Mouse (Mus musculus): ENCODE measurements around the gene Glrb.

Gene Glrb

DNA sequence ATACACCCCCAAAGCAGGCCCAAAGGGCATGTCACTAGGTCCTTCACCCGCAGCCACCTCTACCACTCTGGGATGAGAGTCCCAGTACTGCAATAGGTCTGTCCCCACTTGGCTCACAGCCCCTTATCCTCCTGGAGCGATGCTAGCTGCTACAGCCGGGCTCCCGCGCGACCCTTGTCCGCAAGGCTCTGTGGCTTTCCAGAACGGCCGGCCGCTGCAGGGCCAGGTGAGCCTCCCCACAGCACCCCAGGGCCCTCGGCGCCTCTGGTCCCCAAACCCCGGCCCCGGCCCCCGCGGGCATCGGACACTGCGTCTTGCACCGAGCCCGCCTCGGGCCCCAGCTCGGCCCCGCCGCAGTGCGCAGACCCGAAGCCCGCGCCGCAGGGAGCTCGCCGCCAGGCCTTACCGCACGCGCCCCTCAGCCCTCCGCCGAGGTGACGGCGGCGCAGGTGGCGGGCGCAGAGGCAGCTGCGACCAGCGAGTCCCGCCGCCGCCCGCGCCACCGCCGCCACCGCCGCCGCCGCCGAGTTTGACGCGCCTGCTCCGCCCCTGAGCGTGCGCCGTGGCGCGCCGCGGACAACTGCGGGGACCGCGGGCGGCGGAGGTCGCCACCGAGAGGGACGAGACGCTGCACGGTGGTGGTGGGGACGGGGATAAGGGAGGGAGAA lies at the start of gene Glrb:
TSS of gene Glrb (minus strand) at position 550 of the 668 bp plus-strand sequence.
- DNase-seq (ENCODE audit: low spot score in 2 of 2), result peak; percentile 26 to 48

DNA sequence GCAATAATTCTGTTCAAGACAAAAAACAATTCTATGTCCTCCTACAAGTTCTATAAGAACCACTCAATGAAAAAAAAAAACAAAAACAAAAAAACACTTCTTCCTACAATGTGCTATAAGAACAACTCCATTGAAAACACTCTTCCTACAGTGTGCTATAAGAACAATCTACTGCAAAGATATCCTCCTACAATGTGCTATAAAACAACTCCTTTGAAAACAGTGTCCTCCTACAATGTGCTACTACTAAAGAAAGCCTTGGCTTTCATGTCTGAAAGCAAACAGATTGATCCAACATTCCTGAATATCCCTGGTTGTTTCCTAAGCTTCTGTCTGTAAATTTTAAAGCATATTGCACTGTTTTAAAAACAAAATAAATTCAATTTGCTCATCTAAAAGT lies 46.5 kb upstream of the Glrb start:
- no peak for DNase-seq (ENCODE audit: low spot score in 2 of 2)

DNA sequence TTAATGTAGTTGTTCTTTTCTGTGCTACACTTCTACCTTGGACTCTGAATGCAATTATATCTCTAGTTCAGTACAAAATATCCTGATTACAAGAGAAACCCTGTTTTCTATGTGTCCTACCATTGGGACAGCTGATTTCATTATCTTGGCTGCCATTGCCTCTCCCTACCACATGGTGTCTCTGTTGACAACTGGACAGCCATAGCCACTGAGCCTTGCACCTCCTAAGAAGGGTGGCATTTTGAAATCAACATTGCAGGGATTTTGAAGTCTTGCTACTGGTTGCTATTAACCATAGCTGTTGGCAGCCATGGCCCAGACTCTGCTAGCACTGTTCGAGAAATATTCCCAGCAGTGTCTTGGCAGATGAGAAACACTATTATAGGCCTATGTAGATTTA lies 45.1 kb upstream of the Glrb start:
- DNase-seq (ENCODE audit: low spot score in 2 of 2), result peak; percentile 14 to 29

DNA sequence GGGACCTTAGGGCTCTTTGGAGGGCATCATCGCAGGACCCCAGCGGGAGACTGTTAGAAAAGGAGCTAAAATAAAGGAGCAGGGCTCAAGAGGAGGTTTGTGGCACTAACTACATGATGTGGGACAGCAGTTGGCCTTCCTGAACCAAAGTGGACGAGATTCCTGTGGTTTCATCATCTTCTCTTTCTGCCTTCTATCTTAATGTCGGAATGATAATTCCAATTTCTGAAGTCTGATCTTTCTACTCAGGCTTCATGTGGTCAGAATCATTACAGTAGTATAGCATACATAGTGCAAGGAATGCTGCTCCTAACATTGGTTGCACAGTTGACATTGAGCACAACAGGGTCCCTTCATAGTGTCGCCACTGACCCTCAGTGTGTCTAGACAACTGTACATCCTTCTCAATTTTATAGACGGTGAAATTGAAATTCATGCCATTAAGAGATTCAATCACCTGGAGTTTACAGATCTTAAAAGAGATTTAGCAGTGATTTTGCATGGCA lies 372 bp upstream of the Glrb start:
- DNase-seq (ENCODE audit: low spot score in 2 of 2), result no peak

DNA sequence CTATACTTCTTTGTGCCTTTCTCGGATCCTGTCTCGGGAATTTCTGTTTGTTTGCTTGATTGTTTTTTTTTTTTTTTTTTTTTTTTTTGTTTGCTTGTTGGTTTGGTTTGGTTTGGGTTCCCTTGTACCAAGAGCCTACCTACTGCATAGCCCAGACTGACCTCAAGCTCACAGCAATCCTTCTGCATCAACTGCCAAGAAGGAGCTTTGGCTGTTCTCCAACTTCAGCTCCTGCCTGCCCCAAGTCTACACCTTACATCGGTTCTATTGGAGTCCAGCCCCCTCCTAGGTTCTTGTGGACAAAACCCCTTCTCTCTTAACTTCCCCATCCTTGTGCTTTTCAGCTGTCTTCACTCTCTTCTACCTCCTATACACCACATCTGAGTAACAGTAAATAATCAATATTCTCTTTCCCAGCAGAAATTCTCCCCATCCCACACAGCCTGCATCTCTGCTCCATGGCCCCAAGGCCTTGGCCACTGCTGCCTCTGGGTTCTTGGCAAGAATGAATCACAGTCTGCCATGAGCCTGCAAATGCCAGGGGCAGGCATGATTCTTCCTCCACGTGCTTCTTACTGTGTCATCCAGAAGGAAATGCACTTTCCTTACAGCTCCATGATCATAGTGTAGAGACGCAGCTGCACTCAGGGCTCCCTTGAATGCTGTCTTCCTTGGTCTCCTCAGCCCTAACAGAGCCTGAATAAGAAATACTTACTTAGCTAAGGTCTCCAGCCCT lies 18.5 kb downstream of the Glrb start:
- DNase-seq (ENCODE audit: low spot score in 2 of 2), result no peak

DNA sequence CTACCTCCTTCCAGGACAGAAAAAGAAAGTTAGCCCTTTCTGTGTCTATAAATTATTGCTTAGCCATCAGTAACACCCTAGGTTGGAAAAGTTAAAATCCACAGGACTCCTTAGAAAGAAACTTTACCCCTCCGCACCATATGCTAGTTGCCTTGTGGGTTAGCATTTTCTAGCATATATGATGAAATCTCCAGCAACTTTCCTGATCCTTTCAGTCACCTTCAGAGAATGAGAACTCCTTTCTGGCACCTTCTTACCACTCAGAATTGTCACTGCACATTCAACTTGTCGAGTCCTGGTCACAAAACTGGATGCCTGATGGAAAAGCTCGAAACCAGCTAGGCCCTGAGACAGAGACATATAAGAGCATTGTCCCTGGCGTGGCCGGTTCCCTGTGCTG lies 19.1 kb downstream of the Glrb start:
- DNase-seq (ENCODE audit: low spot score in 2 of 2), result no peak

DNA sequence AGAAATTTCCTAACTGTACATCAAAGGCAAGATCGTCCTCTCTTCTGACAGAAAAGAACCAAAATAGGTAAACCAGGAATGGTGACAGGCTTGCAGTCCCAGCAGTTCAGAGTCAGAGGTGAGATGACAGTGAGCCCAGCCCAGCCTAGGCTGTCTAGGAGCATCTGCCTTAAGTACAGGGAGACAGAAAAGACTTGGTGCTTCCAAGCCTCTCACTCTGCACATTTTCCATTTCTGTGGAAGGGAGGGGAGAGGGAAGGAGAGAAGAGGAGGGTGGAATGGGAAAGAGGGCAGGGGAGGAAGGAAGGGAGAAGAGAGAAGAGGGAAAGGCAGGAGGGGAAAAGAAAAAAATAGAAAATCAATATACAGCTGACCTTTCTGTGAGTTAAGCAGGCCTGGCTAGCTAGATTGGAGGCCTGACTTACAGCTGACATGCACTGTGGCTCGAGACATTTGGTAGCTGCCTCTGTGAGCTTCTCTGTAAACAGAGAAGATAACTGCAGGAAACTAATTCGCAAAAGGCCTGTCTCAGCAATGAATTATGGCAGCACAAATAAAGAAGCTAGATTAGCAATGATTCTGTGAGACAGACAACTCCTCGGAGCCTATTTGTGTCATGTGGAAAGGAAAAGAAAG lies 20.3 kb downstream of the Glrb start:
- no peak for DNase-seq (ENCODE audit: low spot score in 2 of 2)

DNA sequence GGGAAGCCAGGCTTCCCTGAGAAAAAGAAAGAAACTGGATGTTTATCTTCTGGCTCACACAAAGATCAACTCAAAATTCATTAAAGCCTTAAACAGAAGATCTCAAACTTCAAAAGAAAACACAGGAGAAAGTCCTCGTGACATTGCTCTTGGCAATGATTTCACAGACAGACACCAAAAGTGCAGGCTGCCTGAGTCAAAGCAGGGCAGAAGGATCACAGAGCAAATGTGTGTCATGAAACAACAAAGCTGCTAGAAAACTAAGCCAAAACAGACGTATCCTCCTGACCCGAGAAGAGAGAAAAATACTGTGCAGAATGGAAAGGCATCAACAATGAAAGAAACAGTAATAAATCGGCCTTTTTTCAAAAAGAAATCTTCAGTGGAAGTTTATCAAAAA lies 22.4 kb downstream of the Glrb start:
- DNase-seq (ENCODE audit: low spot score in 2 of 2), result no peak

DNA sequence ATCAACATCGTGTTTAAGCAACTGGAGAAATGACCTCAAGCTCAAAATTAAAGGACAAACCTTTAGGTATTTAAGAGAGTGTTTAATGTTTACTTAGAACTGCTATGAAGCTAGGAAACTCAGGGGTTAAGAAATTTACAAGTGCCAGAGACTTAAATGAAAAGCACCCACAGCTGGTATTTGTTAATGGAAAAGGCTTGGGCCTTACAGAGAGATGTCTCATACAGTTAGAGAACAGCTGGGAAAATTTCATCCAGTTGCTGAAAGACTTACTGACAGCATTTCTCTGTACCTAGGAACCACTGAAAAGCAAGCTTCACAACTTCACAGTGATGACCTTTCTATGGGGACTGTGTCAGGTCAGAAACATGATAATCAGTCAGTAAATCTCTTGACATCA lies 28.3 kb downstream of the Glrb start:
- DNase-seq (ENCODE audit: low spot score in 2 of 2), result no peak

DNA sequence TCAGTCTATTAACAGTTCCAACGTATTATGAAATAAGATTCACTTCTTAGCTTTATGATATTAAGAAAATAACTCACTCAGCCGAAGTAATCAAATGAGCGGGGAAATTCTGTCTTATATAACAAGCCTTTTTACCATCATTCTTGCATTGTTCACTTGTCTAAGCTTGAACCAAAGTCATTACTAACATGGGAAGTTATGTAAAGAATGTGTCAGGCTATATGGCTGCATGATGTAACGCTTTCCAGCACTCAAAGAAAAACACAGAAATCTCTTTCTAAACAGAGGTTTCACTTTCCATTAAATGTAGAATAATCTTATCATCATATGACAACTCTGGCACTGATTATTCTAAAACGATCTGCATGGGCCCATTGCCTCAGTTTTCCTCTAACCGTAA lies 29.9 kb downstream of the Glrb start:
- DNase-seq (ENCODE audit: low spot score in 2 of 2), result no peak

DNA sequence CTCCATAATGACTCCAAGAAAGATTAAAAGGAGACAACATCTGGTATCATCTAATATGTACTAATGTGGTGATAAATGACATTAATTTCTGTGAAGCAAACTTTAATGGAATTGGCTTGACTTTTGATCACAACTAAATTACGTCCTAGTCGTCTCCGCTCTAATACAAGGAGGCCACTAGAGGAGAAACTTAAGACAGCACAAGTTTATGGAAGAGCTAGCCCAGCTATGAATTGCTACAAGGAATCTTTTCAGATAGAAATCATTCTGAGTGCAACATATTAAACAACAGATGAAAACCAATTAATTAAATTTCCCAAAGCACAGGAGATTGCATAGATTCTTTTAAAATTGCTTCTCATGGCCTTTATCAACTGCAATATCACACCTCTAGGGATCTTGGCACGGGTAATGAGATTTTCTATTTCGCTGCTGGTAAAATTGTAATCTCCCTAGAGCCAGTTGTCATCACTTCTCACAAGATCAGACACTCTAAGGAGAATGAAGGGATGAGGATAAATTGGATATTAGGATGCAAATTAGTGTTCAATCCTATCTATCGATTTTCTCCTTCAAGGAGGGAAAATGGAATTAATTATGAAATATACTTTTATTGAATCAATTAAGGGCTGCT lies 32.7 kb downstream of the Glrb start:
- no peak for DNase-seq (ENCODE audit: low spot score in 2 of 2)

DNA sequence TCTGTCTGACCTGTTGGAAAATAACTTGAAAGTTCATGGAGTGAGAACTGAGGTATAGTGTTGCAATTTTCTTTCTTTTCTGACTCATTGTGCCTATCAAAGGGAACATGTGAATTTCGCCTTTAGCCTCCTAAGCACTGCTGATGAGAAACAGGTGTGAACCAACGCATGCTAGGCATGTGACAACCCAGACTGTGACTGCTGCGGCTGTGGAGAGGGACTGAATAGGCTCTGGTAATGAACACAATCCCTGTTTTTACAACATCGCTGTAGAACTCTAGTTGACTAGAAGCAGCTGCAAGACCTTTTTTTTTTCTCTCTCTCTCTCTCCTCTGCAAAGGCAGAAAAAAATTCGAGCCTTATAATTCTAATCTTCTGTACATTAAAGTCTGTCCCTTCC lies 34.9 kb downstream of the Glrb start:
- DNase-seq (ENCODE audit: low spot score in 2 of 2), result no peak

DNA sequence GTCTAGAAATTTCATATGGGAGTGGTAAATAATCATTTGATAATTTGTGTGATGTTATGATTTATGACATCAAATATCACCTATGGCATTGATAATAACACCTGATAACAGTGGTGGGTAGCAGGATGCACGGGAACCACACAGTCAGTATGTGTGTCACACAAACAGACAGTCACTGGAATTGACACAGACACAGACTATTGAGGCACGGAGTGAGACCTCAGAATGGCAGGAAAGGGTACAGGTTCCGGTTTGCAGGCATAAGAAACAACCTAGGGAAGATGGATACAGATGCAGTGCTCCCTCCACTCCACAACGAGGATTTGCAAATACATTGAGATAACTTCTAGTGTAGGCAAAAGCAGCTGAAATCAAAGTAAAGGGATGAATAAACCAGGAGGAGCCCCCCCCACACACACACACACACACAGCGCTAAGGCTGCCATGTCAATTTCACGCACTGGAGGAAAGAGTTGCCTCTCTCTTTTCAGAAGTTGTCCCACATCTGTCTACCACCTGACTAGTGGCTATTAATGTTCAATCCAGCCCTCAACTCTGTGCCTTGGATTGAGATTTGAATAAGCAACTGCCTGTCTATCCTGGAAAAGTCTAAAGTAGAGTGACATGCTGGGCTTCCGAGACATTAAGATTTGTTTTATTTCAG lies 38.6 kb downstream of the Glrb start:
- no peak for DNase-seq (ENCODE audit: low spot score in 2 of 2)

DNA sequence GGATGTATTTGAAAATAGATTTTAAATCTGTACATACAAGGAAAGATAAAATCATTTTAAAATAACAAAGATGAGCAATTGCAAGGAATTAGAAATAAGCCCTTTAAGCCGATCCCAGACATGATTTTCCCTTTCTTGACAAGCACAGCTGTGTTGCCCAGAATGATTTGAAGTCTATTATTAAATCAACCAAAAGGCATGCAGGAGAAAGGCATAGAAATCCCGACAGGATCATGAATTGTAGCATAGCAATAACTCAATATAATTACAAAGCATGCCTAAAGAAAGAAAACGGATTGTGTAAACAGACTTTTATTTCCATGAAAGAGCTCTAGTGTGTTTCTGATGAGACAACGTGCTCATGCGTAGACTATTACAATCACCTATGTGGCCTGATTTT lies 39.4 kb downstream of the Glrb start:
- no peak for DNase-seq (ENCODE audit: low spot score in 2 of 2)

DNA sequence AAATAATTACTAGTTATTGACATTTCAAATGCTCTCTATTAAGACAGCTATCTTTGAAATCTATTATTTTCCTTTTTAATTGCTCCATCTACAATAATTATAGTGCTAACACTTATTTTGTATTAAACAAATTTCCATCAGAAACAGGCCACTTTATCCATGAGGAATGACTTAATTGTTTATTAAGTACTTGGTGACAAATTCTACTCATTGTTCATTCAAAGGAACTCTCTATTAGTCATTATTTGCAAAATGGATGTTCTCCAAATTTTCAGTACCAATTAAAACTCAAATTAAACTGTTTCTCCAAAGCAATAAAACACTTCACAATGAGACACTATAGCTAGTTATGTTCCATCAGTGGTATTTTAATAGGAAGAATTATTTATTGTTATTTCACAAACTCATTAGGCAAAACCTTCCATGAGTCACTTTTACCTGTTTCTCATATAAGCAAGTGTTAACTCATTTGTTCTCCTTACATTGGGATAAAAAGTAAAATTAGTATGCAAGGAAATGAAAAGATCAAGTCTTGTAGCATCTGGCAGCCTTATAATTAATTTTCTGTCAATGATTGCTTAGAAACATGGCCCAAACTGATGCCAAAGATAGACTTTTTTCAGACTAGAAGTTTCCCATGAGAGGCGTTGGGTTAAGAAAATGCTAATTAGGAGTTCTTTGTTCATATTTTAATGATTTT lies 41.8 kb downstream of the Glrb start:
- no peak for DNase-seq (ENCODE audit: low spot score in 2 of 2)

DNA sequence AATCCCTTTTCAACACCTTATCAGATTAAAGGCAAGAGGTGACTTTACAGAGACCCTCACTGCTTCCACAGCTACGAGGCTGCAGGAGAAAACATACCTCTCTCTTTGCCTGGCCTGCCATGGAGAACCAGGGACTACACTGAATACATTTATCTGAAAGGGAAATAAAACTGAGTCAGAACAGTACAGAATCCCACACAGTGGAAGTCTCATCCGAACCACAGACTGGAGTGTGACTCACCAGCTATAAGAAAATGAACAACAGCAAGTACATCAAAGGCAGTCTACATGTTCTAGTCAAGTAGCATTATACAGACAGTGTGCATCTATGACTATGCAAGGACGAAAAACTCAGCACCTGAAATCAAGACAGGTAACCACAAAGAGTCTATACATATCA lies 46.1 kb downstream of the Glrb start:
- DNase-seq (ENCODE audit: low spot score in 2 of 2), result no peak

DNA sequence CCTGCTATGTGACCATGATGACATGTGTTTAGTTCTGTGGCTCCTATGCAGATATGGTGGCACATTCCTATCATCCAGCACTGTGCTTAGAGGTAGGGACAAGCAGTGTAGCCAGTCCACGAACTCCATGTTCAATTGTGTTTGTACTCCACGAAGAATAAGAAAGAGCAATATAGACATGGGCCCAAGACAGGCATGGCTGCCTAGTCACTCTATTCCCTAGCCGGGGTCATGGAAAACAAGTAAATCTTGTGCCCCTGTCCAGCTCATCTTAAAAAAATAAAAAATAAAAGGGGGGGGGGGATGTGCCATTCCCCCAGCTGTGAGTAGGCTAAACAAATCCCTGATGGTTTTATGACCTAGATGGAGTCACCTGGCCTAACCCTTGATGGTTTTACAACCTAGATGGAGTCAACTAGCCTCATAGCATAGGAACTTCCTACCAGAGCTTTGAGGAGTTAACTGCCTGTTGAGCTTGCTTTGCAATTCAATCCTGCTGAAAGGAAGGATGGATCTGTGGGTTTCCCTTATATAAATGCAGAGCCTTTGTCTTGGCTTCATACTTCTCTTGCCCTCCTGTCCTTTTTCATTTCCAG lies 60.5 kb downstream of the Glrb start:
- DNase-seq (ENCODE audit: low spot score in 2 of 2), result no peak

DNA sequence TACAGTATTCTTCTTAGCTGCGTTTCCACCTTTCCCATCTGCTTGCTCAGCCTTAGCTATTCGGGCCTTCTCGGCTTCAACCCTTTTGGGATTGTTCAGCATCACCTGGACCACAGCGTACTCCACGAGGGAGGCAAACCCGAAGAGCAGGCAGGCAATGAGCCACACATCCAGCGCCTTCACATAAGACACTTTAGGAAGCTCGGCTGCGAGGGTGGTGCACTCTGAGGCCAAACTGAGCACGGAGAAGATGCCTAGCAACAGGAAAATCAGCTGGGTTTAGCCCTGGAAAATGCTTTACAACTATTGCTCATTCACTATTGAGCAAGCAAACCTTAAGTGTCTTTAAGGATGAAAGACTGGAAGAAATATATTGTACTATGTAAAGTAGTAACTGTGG lies 62.5 kb downstream of the Glrb start:
- no peak for DNase-seq (ENCODE audit: low spot score in 2 of 2)

DNA sequence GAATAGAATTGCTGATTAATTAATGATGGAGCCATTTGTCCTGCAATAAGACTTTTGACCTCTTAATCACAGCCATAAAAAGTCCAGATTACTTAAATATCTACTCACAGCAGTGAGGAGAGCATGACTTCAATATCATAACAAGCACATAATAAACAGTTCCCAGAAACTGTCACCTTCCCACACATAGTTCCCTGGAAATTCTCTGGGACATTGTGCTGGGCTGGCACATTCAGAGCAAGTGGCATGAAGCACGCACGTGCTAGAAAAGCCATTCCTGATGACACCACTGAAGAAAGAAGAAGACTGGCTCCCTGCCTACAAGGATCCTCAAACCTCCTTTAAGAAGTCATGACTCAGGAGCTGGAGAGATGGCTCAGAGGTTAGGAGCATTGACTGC lies 67.8 kb downstream of the Glrb start:
- DNase-seq (ENCODE audit: low spot score in 2 of 2), result no peak

DNA sequence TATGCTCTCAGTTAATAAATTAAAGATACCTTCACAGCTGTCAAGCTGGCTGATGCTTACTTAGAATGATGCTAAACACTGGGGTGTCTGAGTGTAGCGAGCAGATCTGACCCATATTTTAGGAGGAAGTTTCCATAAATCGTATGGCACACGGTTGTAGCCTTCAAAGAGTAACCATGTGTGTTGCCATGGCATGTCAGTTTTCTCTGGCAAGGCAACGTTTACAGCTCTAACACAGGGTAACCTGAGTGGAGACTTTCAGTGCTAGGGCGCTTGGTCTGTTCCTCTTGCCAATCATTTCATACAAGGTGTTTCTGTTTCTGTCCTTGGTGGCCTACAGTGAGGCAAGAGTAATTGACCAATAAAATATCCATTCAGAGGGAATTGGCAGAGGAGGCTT lies 73.6 kb downstream of the Glrb start:
- DNase-seq (ENCODE audit: low spot score in 2 of 2), result no peak

DNA sequence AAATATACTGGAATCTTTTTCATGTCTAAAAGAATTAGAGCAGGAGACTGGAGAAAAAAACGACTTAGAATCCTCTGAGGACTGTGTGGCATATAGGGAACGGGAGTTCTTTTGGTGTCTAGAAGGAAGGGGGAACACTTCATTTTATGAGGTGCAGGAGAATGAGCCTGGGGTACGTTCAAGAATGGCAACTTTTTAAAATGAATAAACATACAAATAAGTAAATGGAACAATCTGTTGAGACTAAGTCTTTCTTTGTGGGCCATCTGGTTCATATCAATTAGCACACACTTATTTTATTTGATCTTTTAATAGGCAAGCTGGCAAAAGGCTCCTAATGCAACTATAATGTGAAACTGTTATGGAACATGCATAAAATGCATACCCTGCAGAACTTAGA lies 75.9 kb downstream of the Glrb start:
- no peak for DNase-seq (ENCODE audit: low spot score in 2 of 2)
